Comparison of ENCODE assay signal across 27 mouse cellular contexts in the genomic region with DNA sequence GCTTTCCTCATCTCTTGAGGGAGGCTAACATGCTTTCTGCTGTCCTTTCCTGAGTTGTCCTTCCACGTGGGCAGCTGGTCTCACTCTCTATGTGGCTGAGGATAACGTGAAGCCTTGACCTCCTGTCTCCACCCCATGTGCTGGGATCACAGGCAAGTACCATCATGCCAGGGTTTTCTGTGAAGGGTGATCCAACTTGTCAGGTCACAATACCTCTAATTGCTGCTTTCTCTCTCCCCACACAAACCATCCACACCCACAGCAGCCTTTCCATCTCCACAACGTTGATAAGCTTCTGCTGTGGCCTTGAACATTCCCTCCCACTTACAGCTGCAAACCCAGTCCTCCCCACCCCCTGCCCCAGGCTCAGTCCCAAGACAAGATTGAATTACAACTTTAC. TPM values are rescaled to one million over a fixed set of nuclear protein-coding genes. Genes with fewer than 3 reads are reported as not detected.
DNase-seq lines count a peak whose midpoint lies in the region; ATAC-seq and TF ChIP-seq lines count a peak whose summit lies in the region.
"Had no signal": no experiment of that assay in that cellular context is flagged by ENCODE, and none has a peak within 500 bp of the region (broad histone marks: within the 10 kb centered on the region; RNA-seq: fewer than 3 reads in every experiment).

No protein-coding gene starts in this region.

- H3K27me3 ChIP-seq in intestine, embryonic 14.5 days (replicated peaks; ENCODE audit: control insufficient read depth, insufficient read depth, low read length): no peaks in the 10 kb centered on the region
- H3K27me3 ChIP-seq in intestine, postnatal 0 days (replicated peaks; ENCODE audit: control insufficient read depth, insufficient read depth, low read length): no peaks in the 10 kb centered on the region
- H3K27me3 ChIP-seq in kidney, postnatal 0 days (ENCODE audit: insufficient read depth, low read length): no peaks in the 10 kb centered on the region
- H3K27me3 ChIP-seq: embryonic facial prominence, embryonic 13.5 days; forebrain, embryonic 12.5 days; forebrain, embryonic 15.5 days; heart, embryonic 13.5 days; hindbrain, embryonic 12.5 days had no signal

- peak; percentile 30 for DNase-seq in adrenal gland, adult 2 months
- no peak for DNase-seq in adrenal gland, adult 18-20 months (ENCODE audit: low spot score in 2 of 2)
- DNase-seq in intestine, embryonic 14.5 days (ENCODE audit: low spot score): no peak
- DNase-seq in kidney, postnatal 0 days (ENCODE audit: low spot score): no peak
- no peak for DNase-seq in kidney, postnatal 36 days
- DNase-seq in testis, postnatal 14 days (ENCODE audit: low spot score): peak; percentile 25
- DNase-seq in testis, postnatal 10 days (ENCODE audit: low spot score): no peak
- DNase-seq: adrenal gland, adult 8-10 months; cerebellum, adult 11 months; cerebellum, adult 2 months; cerebellum, adult 9-11 months; cerebellum, postnatal 25 days; gastrocnemius, postnatal 25 days; heart, adult 2 months had no signal

- H3K9ac ChIP-seq in intestine, embryonic 14.5 days (ENCODE audit: low read length): no peak overlapping the region
- no peak overlapping the region for H3K9ac ChIP-seq in intestine, postnatal 0 days (ENCODE audit: low read depth, low read length)
- H3K9ac ChIP-seq in kidney, postnatal 0 days (ENCODE audit: low read depth, low read length): no peak overlapping the region
- H3K9ac ChIP-seq: embryonic facial prominence, embryonic 13.5 days; forebrain, embryonic 12.5 days; forebrain, embryonic 15.5 days; heart, embryonic 13.5 days; hindbrain, embryonic 12.5 days; hindbrain, embryonic 15.5 days had no signal

- peaks cover 4% of the 10 kb centered on the region; the same call in 1 of the 2 replicates for H3K9me3 ChIP-seq in intestine, embryonic 14.5 days (ENCODE audit: control insufficient read depth, low read length)
- no peaks in the 10 kb centered on the region for H3K9me3 ChIP-seq in intestine, postnatal 0 days (ENCODE audit: control insufficient read depth)
- no peaks in the 10 kb centered on the region for H3K9me3 ChIP-seq in kidney, postnatal 0 days (replicated peaks; ENCODE audit: low read length)
- H3K9me3 ChIP-seq: forebrain, embryonic 12.5 days; forebrain, embryonic 15.5 days; heart, embryonic 10.5 days; hindbrain, embryonic 15.5 days had no signal

- WGBS in intestine, embryonic 14.5 days: 52% methylated on average over 3 of the region's 3 CpGs
- 38% methylated on average over 3 of the region's 3 CpGs for WGBS in intestine, postnatal 0 days
- 25% methylated on average over 3 of the region's 3 CpGs for WGBS in kidney, postnatal 0 days

- no peak; the same call in 1 of the 2 replicates for TF ChIP-seq CTCF in intestine, postnatal 0 days (IDR thresholded peaks at IDR 0.05; ENCODE audit: low read depth)
- no peak for TF ChIP-seq CTCF in kidney, postnatal 0 days (IDR thresholded peaks at IDR 0.05; ENCODE audit: low read depth)

- H3K4me3 ChIP-seq in intestine, embryonic 14.5 days (ENCODE audit: low read depth, low read length): no peak overlapping the region
- no peak overlapping the region for H3K4me3 ChIP-seq in intestine, postnatal 0 days (ENCODE audit: low read depth, low read length)
- H3K4me3 ChIP-seq in kidney, postnatal 0 days (replicated peaks; ENCODE audit: low read depth, low read length): no peak overlapping the region
- H3K4me3 ChIP-seq: embryonic facial prominence, embryonic 13.5 days; erythroblast, embryonic 14.5 days; forebrain, embryonic 12.5 days; forebrain, embryonic 15.5 days; heart, adult 2 months; heart, embryonic 10.5 days; heart, embryonic 13.5 days; hindbrain, embryonic 12.5 days; hindbrain, embryonic 15.5 days had no signal

- H3K36me3 ChIP-seq in intestine, embryonic 14.5 days (ENCODE audit: control insufficient read depth, insufficient read depth, low read length): no peaks in the 10 kb centered on the region
- no peaks in the 10 kb centered on the region for H3K36me3 ChIP-seq in intestine, postnatal 0 days (ENCODE audit: control insufficient read depth, insufficient read depth)
- no peaks in the 10 kb centered on the region for H3K36me3 ChIP-seq in kidney, postnatal 0 days (ENCODE audit: insufficient read depth, low read length)
- H3K36me3 ChIP-seq: embryonic facial prominence, embryonic 13.5 days; forebrain, embryonic 12.5 days; forebrain, embryonic 15.5 days; heart, embryonic 10.5 days; heart, embryonic 13.5 days; hindbrain, embryonic 12.5 days; hindbrain, embryonic 15.5 days had no signal

- no peak overlapping the region for H3K27ac ChIP-seq in intestine, embryonic 14.5 days (ENCODE audit: low read depth)
- H3K27ac ChIP-seq in intestine, postnatal 0 days (ENCODE audit: low read depth, low read length): no peak overlapping the region
- H3K27ac ChIP-seq in kidney, postnatal 0 days: no peak overlapping the region
- H3K27ac ChIP-seq: embryonic facial prominence, embryonic 13.5 days; forebrain, embryonic 12.5 days; forebrain, embryonic 15.5 days; heart, adult 2 months; heart, embryonic 10.5 days; heart, embryonic 13.5 days; hindbrain, embryonic 12.5 days; hindbrain, embryonic 15.5 days had no signal

- 0 out of 2 replicates have a peak, but pooled peaks cover 3% of the 10 kb centered on the region for H3K4me1 ChIP-seq in intestine, embryonic 14.5 days (replicated peaks; ENCODE audit: control insufficient read depth, insufficient read depth, low read length)
- H3K4me1 ChIP-seq in intestine, postnatal 0 days (replicated peaks; ENCODE audit: control insufficient read depth, insufficient read depth, low read length): no peaks in the 10 kb centered on the region
- H3K4me1 ChIP-seq in kidney, postnatal 0 days (replicated peaks; ENCODE audit: insufficient read depth, low read length): no peaks in the 10 kb centered on the region
- H3K4me1 ChIP-seq: forebrain, embryonic 12.5 days; hindbrain, embryonic 12.5 days; hindbrain, embryonic 15.5 days had no signal

- no peak overlapping the region for H3K4me2 ChIP-seq in intestine, embryonic 14.5 days (ENCODE audit: low read length)
- H3K4me2 ChIP-seq in intestine, postnatal 0 days (replicated peaks; ENCODE audit: low read depth): no peak overlapping the region
- no peak overlapping the region for H3K4me2 ChIP-seq in kidney, postnatal 0 days (ENCODE audit: low read length)
- H3K4me2 ChIP-seq: embryonic facial prominence, embryonic 13.5 days; forebrain, embryonic 12.5 days; forebrain, embryonic 15.5 days; heart, embryonic 13.5 days; hindbrain, embryonic 12.5 days; hindbrain, embryonic 15.5 days had no signal

- ATAC-seq in intestine, embryonic 14.5 days (replicated peaks; ENCODE audit: low FRiP score, low TSS enrichment, low read depth): 0 out of 2 replicates have a peak, but pooled peaks have one; percentile 9
- no peak for ATAC-seq in intestine, postnatal 0 days
- ATAC-seq in kidney, postnatal 0 days (replicated peaks; ENCODE audit: low FRiP score, low read depth): peak; percentile 44; the same call in 1 of the 2 replicates
- ATAC-seq: forebrain, embryonic 15.5 days had no signal

RNA-seq across cellular contexts. Expression of a gene that starts 51.9 kb away (rescaled TPM):
- under 1 TPM; 0.09 to 0.10 TPM for total RNA-seq in adrenal gland, adult 2 months (2021)
- 0.06 and 0.09 TPM in 2 replicates for polyA plus RNA-seq in adrenal gland, adult 2 months (2012; rRNA removed)
- total RNA-seq in adrenal gland, adult 18-20 months (2021): under 1 TPM in 1 of 2 experiments, not detected in 1; 0.19 TPM
- polyA plus RNA-seq in intestine, embryonic 14.5 days (2014; fragmentation: Nextera tagmentation; extraction: Ambion mirVana): 0.39 and 0.89 TPM in 2 replicates
- 37.8 and 41.3 TPM in 2 replicates for polyA plus RNA-seq in intestine, postnatal 0 days (2015; fragmentation: Nextera tagmentation; extraction: Ambion mirVana)
- 0.74 and 1.2 TPM in 2 replicates for polyA plus RNA-seq in kidney, postnatal 0 days (2015; fragmentation: Nextera tagmentation; extraction: Ambion mirVana)
- total RNA-seq: common myeloid progenitor, adult 5-6 weeks; gastrocnemius, adult 8-10 months; gastrocnemius, postnatal 25 days; heart, adult 2 months; heart, postnatal 25 days; hematopoietic stem cell, adult 5-6 weeks had no signal
- polyA plus RNA-seq: cerebellum, adult 2 months; forebrain, embryonic 12.5 days; forebrain, embryonic 15.5 days; heart, adult 2 months; heart, embryonic 10.5 days; heart, embryonic 13.5 days had no signal

Comparison
In these comparisons a context has a peak if more than half of its experiments do, and no peak if none do; other contexts are left out.
1. DNase-seq: peak in adrenal gland, adult 2 months (single experiment) and testis, postnatal 14 days (single experiment); none in adrenal gland, adult 18-20 months (0 of 2), intestine, embryonic 14.5 days (single experiment), kidney, postnatal 0 days (single experiment), kidney, postnatal 36 days (0 of 2) and testis, postnatal 10 days (single experiment).
2. RNA of a gene that starts 51.9 kb away (polyA plus RNA-seq): 37.8 to 41.3 TPM in intestine, postnatal 0 days; 0.74 to 1.2 TPM in kidney, postnatal 0 days, 0.39 to 0.89 TPM in intestine, embryonic 14.5 days and 0.06 to 0.09 TPM in adrenal gland, adult 2 months; every median in the first group is over 10 times any median in the second.